Mouse (Mus musculus) neural tube, embryonic 15.5 days (tissue): ENCODE results near the gene Arl6ip1. TPM values are rescaled to one million over a fixed set of nuclear protein-coding genes. Genes with fewer than 3 reads are reported as not detected.

ENCODE experiments used
- ATAC-seq: fragments of 200-750 bp; cut with Nextera tagmentation; 2 replicates; pipeline ENCODE4 v1.8.0; 2017; ENCODE audit warnings: mild to moderate bottlenecking, moderate TSS enrichment, moderate library complexity; ENCODE audit not compliant: low FRiP score
- H3K27ac ChIP-seq: fragments of 300-500 bp; sonication (generic); replicated peaks from 2 replicates; pipeline ENCODE4 v1.5.1; 2015; ENCODE audit warnings: mild to moderate bottlenecking, inconsistent platforms
- H3K27me3 ChIP-seq: fragments of 300-500 bp; sonication (generic); replicated peaks from 2 replicates; pipeline ENCODE4 v1.6.1; 2015; ENCODE audit warnings: inconsistent platforms
- H3K36me3 ChIP-seq: fragments of 300-500 bp; sonication (generic); 2 replicates; pipeline ENCODE4 v1.6.1; 2015; ENCODE audit warnings: inconsistent platforms
- H3K4me1 ChIP-seq: fragments of 300-500 bp; sonication (generic); 2 replicates; pipeline ENCODE4 v1.6.1; 2015; ENCODE audit warnings: inconsistent platforms
- H3K4me2 ChIP-seq: fragments of 300-500 bp; sonication (generic); 2 replicates; pipeline ENCODE4 v1.6.1; 2015; ENCODE audit warnings: inconsistent platforms, mild to moderate bottlenecking, moderate library complexity
- H3K4me3 ChIP-seq: fragments of 300-500 bp; sonication (generic); replicated peaks from 2 replicates; pipeline ENCODE4 v1.5.1; 2015; ENCODE audit warnings: mild to moderate bottlenecking, inconsistent platforms
- H3K9ac ChIP-seq: fragments of 300-500 bp; sonication (generic); replicated peaks from 2 replicates; pipeline ENCODE4 v1.6.1; 2015; ENCODE audit warnings: mild to moderate bottlenecking, inconsistent platforms
- H3K9me3 ChIP-seq: fragments of 300-500 bp; sonication (generic); replicated peaks from 2 replicates; pipeline ENCODE4 v1.6.1; 2016; ENCODE audit warnings: inconsistent platforms
- WGBS: fragments of 180-500 bp; shearing (Covaris S2); methylation state at CpG from one replicate; pipeline ENCODE4 v1.1.7; 2015; ENCODE audit warnings: mixed read lengths; 5-methylcytosine and 5-hydroxymethylcytosine counted together
- polyA plus RNA-seq: library from polyadenylated mRNA; unstranded; fragments of >200 nt; fragmentation: Nextera tagmentation; extraction: Ambion mirVana; gene quantifications from 2 replicates; pipeline ENCODE4 v1.2.1, GENCODE M21; 2015

Gene Arl6ip1
- polyA plus RNA-seq, 1 experiment from 2014 or later = 500 TPM

DNA sequence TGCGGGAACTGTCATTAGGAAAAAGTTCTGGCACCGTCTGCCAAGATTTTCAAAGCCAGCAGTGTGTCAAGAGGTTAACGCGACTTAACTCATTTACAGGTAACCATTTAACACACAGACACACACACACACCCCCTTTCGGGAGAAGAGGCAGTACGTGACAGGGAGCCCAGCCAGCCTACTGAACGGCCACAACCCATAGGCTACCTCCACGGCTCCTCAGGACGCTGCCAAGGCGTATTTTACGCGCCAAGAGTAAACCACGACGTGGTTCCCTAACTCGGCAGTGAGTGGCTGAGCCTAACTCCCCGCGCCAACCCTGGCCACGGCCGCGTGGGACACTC is 14.0 kb downstream of the Arl6ip1 start:
- peak overlapping the region; percentile 92 for H3K9ac ChIP-seq
- peak overlapping the region; percentile 88 for H3K4me2 ChIP-seq
- H3K27me3 ChIP-seq = no peaks in the 10 kb centered on the region
- WGBS = 1% methylated on average over 20 of the region's 20 CpGs
- H3K4me3 ChIP-seq = peak overlapping the region; percentile 85
- peak; percentile 68 for ATAC-seq
- peak overlapping the region; percentile 90 for H3K27ac ChIP-seq
- peaks cover 52% of the 10 kb centered on the region for H3K4me1 ChIP-seq
- H3K36me3 ChIP-seq = peaks cover 68% of the 10 kb centered on the region
- H3K9me3 ChIP-seq = no peaks in the 10 kb centered on the region

DNA sequence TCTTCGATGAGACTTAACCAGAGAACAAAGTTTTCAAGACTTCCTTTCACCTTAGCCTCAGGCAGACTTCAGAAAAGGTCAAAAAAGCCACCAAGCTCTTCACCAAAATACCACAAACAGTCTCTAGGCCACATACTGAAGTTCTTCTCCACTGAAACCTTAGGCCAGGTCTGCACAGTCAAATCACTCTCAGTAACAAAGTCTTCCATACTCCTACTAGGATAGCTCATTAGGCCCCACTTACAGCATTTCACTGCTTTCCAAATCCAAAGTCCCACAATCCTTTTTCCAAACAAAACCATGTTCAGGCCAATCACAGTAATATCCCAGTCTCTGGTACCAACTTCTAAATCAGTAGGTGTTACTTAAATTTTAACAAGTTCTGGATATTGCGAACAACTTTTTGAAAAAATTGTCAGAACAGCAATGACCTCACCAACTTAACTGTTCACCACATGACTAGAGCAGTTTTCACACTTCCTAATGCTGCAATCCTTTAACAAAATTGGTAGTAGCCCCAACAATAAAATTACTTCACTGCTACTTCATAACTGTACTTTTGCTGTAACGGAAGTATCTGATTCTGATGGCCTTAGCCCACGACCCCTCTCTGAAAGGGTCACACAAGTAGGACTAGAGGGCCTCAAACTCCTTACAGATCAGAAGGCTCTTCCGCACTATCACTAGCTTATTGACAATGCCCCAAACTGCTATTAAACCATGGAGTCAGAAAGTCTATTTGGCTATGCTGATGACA is 15.7 kb downstream of the Arl6ip1 start:
- H3K27me3 ChIP-seq = no peaks in the 10 kb centered on the region

DNA sequence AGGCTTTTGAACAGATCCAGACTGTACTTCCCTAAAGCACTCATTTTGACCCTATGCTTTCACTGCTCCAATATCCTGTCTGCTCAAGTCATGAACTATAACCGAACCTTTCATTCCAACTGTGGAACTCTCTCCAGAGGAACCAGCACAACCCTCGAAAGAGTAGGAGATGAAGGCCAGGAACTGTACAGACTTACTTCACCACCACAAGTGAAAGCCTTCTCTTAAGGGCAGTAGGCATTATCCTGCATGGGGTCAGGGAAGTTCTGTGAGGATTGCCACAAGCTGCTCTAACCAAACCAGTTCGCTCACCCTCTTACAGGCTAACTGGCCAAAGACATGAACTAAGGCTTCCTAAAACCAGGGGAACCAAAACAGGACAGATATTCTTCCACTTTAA is 18.3 kb downstream of the Arl6ip1 start:
- Histone ChIP-seq H3K9me3 (no peaks in the 10 kb centered on the region), H3K4me3 (no peak overlapping the region), H3K4me2 (peak overlapping the region; percentile 28), H3K27me3 (no peaks in the 10 kb centered on the region), H3K9ac (no peak overlapping the region), H3K4me1 (peaks cover 58% of the 10 kb centered on the region), H3K27ac (no peak overlapping the region), H3K36me3 (peaks cover 82% of the 10 kb centered on the region)
- 84% methylated on average over 3 of the region's 3 CpGs for WGBS
- no peak for ATAC-seq

More for the DNA sequence above, 15.7 kb downstream of the Arl6ip1 start:
- H3K4me1 ChIP-seq = peaks cover 57% of the 10 kb centered on the region
- ATAC-seq = no peak
- H3K27ac ChIP-seq = no peak overlapping the region
- peak overlapping the region; percentile 88 for H3K4me2 ChIP-seq
- no peak overlapping the region for H3K9ac ChIP-seq
- WGBS = 75% methylated on average over 5 of the region's 5 CpGs
- H3K36me3 ChIP-seq = peaks cover 66% of the 10 kb centered on the region
- no peaks in the 10 kb centered on the region for H3K9me3 ChIP-seq
- peak overlapping the region; percentile 85 for H3K4me3 ChIP-seq

DNA sequence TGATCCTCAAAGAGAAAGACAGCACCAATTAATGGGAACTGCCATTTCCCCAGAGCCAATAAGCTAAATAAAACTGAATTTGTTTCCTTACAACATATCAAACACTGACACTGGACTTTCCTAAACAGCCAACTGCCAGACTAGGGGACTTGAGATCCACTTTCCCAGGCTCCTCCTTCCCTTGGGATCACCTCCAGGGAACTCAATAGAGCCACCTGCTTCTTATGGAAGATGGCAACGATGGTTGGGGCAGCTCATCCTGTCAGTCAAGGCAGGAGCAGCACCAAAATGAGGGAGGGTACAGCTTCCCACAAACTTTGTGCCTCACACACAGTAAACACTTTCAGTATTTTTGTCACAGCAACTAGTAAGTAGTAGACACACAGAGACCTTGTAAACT is 21.8 kb downstream of the Arl6ip1 start:
- Histone ChIP-seq H3K36me3 (peaks cover 77% of the 10 kb centered on the region), H3K4me1 (peaks cover 30% of the 10 kb centered on the region), H3K4me2 (no peak overlapping the region), H3K4me3 (no peak overlapping the region), H3K27ac (no peak overlapping the region), H3K9me3 (no peaks in the 10 kb centered on the region), H3K27me3 (no peaks in the 10 kb centered on the region), H3K9ac (no peak overlapping the region)
- ATAC-seq = no peak
- WGBS = 56% methylated on average over 1 of the region's 1 CpGs

DNA sequence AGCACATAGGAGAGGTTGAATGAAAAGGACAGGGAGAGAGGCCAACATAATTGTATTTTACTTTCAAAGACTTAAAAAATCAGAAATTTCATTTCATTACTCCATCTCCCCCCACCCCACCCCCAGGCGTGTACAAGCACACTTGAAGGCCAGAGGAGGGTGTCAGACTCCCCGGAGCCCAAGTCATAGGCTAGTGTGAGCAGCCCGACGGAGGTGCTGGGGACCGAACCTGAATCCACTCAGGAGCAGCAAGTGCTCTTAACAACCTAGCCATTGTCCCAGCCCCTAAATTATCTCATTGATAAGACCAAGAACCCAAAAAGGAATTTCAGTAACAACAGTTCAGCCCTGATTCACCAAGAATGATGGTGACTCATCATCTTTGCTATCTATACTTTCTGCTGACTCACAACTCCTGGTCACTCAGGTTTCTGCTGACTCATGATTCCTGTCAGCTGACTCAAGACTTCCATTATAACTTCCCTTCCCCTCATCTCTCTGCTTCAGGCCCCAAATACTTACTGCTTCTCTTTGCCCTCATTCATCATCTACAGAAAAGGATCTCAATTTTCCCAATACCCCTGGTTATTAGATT is 24.9 kb downstream of the Arl6ip1 start:
- H3K4me3 ChIP-seq = no peak overlapping the region
- no peak for ATAC-seq
- 0 out of 2 replicates have a peak, but pooled peaks cover 3% of the 10 kb centered on the region for H3K4me1 ChIP-seq
- no peak overlapping the region for H3K27ac ChIP-seq
- no peaks in the 10 kb centered on the region for H3K27me3 ChIP-seq
- H3K9me3 ChIP-seq = no peaks in the 10 kb centered on the region
- no peak overlapping the region for H3K4me2 ChIP-seq
- no peak overlapping the region for H3K9ac ChIP-seq
- H3K36me3 ChIP-seq = peaks cover 50% of the 10 kb centered on the region
- WGBS = 68% methylated on average over 5 of the region's 5 CpGs

DNA sequence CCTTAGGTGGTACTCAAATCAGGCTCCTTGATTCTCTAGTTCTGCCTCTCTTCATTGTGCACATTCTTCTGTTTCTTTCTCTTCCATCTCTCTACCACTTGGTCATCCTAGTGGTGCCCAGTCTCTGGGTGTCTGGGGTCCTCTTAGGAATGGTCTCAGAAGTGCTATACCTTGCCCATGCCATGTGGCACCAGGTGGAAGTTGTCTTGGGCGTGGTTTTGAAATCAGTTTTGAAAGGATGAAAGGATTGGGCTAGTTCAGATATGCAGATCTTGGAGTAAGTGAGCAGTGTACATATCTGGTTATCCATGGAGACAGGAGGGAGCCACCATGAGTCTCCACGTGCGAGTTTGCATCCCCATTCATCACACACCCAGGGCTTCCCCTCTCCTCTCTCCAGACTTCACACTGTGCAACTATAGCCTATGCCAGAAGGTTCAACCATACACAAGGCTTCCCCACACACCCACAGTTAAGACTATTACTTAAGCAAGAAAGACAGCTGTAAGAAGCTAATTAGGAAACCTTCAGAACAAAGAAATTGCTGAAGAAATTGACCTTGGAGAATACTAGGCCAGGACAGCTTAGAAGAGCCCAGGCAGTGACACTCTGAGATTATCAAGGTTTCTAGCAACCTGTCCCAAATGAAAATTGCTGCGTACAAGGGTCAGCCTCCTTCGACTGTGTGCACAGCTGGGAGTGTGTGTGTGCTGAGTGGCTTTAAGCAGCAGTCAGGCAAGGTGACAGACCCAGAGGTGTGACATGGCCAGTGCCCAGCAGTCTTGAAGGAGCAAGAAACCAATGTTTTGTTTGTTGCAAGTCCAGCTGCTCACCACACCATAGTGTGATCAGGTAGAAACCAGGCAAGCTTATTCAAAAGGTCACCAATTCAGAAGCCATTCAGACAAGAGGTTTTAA is 25.7 kb downstream of the Arl6ip1 start:
- Histone ChIP-seq H3K4me2 (no peak overlapping the region), H3K9me3 (no peaks in the 10 kb centered on the region), H3K36me3 (peaks cover 42% of the 10 kb centered on the region), H3K27ac (no peak overlapping the region), H3K27me3 (no peaks in the 10 kb centered on the region), H3K4me3 (no peak overlapping the region), H3K9ac (no peak overlapping the region), H3K4me1 (0 out of 2 replicates have a peak, but pooled peaks cover 3% of the 10 kb centered on the region)
- 42% methylated on average over 5 of the region's 5 CpGs for WGBS
- no peak for ATAC-seq

DNA sequence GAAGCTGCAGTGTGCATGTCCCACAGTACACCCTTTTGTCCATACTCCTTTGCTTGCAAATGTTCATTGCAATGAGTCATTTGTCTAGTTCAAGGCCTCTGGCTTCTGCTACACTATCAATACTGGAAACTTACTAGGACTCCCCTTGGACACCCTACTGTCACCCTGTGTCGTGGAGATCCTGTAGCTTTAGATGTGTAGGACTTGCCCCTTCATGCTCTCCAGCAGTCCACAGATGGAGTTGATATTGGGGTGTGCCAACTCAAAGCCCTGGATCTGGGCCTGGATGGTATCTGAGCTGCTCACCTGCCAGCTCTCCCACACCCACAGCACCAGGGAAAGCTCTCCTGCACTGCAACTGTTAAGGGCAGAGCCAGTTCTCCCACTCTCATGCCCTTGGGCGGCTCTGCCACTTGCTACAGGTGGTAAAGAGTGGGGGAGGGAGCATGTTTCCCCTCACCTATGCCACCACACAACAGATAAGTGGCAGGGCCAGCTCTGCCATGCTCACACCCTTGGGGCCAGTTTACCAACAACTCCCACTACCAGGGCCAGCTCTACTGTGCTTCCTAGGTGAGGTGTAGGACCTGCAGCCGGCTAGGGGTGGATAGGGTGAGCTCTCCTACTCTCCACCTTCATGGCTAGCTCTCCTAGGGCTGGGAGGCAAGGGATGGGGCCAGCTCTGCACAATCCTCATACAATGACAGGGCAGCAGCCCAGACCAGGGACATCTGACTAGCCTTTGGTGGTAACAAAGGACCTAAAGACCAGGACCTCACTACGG is 26.6 kb downstream of the Arl6ip1 start:
- no peak overlapping the region for H3K4me3 ChIP-seq
- 0 out of 2 replicates have a peak, but pooled peaks cover 1% of the 10 kb centered on the region for H3K4me1 ChIP-seq

DNA sequence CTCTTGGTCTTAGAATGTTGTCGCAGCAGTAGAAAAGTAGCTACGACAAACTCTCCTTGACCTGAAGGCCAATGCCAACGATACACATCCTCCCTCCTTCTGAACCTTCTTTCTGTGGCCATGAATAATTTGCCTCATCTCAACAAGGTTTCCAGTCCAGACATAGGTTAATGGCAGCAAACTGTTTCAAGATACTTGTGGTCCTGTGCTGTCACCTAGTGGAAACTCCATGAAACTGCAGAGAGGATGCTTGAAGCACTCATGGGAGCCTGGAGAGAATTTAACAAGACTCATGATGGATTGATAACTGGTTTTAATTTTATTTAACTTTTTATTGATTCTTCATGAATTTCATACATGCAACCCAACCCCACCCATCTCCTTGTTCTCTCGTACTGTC is 27.2 kb downstream of the Arl6ip1 start:
- Histone ChIP-seq H3K4me1 (no peaks in the 10 kb centered on the region), H3K36me3 (peaks cover 27% of the 10 kb centered on the region), H3K27me3 (no peaks in the 10 kb centered on the region), H3K9ac (no peak overlapping the region), H3K4me3 (no peak overlapping the region), H3K27ac (no peak overlapping the region), H3K9me3 (no peaks in the 10 kb centered on the region), H3K4me2 (no peak overlapping the region)
- WGBS = 47% methylated on average over 4 of the region's 4 CpGs
- ATAC-seq = peak; percentile 22; the same call in 1 of the 2 replicates

More for the DNA sequence above, 26.6 kb downstream of the Arl6ip1 start:
- Histone ChIP-seq H3K9ac (no peak overlapping the region), H3K9me3 (no peaks in the 10 kb centered on the region), H3K27me3 (no peaks in the 10 kb centered on the region), H3K36me3 (peaks cover 33% of the 10 kb centered on the region), H3K4me2 (no peak overlapping the region), H3K27ac (no peak overlapping the region)
- peak; percentile 28; the same call in 1 of the 2 replicates for ATAC-seq
- 40% methylated on average over 4 of the region's 4 CpGs for WGBS

DNA sequence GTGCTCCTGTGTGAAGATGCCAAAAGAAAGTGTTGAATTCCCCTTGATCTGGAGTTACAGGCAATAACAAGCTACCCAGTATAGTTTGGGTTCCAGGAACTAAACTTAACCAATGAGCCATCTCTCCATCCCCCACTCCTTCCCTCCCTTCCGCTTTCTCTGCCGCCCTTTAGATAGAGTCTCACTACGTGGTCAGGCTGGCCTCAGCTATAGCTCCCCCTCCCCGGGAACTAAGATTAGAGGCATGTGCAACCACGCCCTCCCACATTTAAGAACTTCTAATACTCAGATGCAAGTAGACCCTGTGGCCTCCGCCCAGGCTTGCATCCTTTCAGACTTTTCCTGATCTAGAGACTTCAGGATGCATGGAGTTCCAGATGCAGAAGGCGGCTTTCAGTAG is 31.8 kb downstream of the Arl6ip1 start:
- Histone ChIP-seq H3K9ac (no peak overlapping the region), H3K27me3 (no peaks in the 10 kb centered on the region), H3K9me3 (no peaks in the 10 kb centered on the region), H3K4me2 (no peak overlapping the region), H3K4me3 (no peak overlapping the region), H3K4me1 (no peaks in the 10 kb centered on the region), H3K27ac (no peak overlapping the region), H3K36me3 (no peaks in the 10 kb centered on the region)
- ATAC-seq = no peak
- WGBS = 86% methylated on average over 7 of the region's 7 CpGs

DNA sequence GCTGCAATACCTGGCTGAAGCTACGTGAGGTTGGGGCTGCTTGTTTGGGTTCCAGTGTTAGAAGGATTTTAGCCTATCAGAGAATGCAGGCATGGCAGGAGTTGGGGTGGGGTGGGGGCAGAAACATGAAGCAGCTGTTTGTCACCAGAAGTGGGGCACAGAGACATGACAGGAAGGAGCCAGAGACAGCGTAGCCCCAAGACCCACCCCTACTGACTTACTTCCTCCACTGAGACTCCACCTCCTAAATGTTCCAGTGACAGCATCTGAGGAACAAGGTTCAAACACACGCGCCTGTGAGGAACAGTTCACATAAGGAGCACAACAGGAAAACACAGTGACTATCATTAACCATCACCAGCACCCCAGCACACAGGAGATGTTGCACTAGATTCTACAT is 49.5 kb downstream of the Arl6ip1 start:
- Histone ChIP-seq H3K4me2 (no peak overlapping the region), H3K27me3 (no peaks in the 10 kb centered on the region), H3K4me3 (no peak overlapping the region), H3K27ac (no peak overlapping the region), H3K9ac (no peak overlapping the region), H3K36me3 (no peaks in the 10 kb centered on the region), H3K9me3 (no peaks in the 10 kb centered on the region), H3K4me1 (no peaks in the 10 kb centered on the region)
- WGBS = 90% methylated on average over 4 of the region's 4 CpGs
- no peak for ATAC-seq

DNA sequence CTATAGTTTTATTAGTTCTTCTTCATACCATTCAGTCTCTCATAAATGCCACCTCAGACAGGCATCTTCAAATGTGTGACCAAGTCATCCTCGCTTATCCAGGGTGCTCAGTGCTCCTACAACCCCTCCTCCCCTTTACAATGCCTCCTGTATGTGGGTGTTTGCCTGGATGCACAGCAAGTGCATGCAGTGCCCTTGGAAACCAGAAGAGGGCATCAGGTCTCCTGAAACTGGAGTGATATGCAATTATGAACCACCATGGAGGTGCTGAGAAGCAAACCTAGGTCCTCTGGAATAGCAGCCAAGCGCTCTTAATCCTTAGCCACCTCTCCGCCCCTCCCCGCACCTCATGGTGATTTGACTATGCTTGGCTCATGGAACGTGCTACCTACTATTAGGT is 50.4 kb downstream of the Arl6ip1 start:
- WGBS = 93% methylated on average over 5 of the region's 5 CpGs
- Histone ChIP-seq H3K4me3 (no peak overlapping the region), H3K9ac (no peak overlapping the region), H3K27ac (no peak overlapping the region), H3K36me3 (no peaks in the 10 kb centered on the region), H3K9me3 (no peaks in the 10 kb centered on the region), H3K4me2 (no peak overlapping the region), H3K27me3 (no peaks in the 10 kb centered on the region), H3K4me1 (no peaks in the 10 kb centered on the region)
- no peak for ATAC-seq
